Mouse (Mus musculus) kidney, adult 2 months (tissue): ENCODE results near the gene Itga8.

Experiments used
- CTCF ChIP-seq: fragments of 200-500 bp; conservative IDR thresholded peaks from 2 replicates; pipeline ENCODE4 v1.5.1; 2011; ENCODE audit warnings: low read depth, mild to moderate bottlenecking, control low read depth, low read length, moderate library complexity, mixed read lengths; ENCODE audit not compliant: insufficient read depth, insufficient read length
- POLR2A ChIP-seq: fragments of 200-500 bp; IDR thresholded peaks from one replicate; pipeline ENCODE4 v1.6.1; 2011; ENCODE audit warnings: low read depth, low read length, control low read depth

DNA sequence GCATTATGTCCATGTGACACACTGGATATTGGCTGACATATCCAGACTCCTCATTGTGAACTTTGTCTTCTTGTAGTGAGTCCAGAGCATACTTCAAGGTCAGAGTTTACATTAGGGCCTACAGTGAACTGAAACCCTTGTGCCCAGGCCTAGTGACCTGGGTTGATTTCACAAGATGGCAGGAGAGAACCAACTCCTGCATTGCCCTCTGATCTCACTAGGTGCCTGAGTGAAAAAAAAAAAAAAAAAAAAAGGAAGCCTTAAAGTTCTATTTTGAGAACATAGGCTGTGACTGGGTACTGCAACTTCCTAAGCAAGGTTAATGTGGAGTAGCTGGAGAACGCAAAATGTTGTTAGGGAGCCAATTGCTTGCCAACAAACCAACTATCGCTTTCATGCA, 186.2 kb downstream of the Itga8 start:
- TF ChIP-seq CTCF (no peak), POLR2A (no peak)
